Mouse (Mus musculus) gastrocnemius, postnatal 25 days (tissue): ENCODE results near the gene Ercc6l2. TPM values are rescaled to one million over a fixed set of nuclear protein-coding genes. Genes with fewer than 3 reads are reported as not detected.
"Not testable (repeated sequence)": the region's sequence is repeated elsewhere in the genome, so short reads cannot be mapped to it uniquely, and the experiment has no call there.

Source experiments
- DNase-seq: peaks from one replicate; pipeline ENCODE4 v3.0.0; 2022
- total RNA-seq, 2 experiments: library from RNA; stranded (reverse); gene quantifications; 1 replicate in 1 of 2; 2 replicates in 1 of 2; pipeline ENCODE4 v1.2.3; 2021

Ercc6l2 gene
- total RNA-seq, 2 experiments from 2014 or later: 12.1 to 14.5 TPM

DNA sequence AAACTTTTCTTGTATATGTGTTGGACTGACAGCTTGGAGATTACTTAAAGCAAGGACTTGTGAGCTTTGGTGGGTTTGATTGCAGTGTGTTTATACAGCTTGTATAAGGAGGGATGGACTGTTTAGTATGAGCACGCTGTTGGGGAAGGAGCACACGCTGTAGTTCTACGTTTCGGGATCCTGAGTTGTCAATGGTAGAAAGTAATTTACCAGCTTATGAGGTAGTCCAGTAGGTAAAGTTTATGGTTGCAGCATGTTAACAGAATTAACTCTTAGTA, 64.8 kb downstream of the Ercc6l2 start:
- no peak for DNase-seq

DNA sequence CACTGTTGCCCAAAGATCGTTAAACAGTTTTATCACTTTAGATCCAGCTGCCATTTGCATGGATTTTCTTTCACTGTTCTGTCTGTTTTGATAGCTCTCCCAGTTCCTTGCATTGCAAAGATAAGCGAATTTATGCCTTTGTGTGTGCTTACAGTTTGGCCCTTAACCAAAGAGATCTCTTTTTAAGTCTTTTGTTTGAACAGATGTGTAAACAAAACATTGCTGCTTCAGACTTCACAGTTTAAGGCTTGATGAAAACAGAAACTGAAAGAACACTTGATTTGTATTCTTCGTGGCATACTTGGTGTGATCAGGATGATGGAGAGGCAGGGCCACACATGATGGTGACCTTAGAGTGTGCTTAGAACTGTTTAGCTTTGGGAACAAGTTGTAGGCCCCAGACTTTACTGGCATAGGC, 70.5 kb downstream of the Ercc6l2 start:
- no peak for DNase-seq

DNA sequence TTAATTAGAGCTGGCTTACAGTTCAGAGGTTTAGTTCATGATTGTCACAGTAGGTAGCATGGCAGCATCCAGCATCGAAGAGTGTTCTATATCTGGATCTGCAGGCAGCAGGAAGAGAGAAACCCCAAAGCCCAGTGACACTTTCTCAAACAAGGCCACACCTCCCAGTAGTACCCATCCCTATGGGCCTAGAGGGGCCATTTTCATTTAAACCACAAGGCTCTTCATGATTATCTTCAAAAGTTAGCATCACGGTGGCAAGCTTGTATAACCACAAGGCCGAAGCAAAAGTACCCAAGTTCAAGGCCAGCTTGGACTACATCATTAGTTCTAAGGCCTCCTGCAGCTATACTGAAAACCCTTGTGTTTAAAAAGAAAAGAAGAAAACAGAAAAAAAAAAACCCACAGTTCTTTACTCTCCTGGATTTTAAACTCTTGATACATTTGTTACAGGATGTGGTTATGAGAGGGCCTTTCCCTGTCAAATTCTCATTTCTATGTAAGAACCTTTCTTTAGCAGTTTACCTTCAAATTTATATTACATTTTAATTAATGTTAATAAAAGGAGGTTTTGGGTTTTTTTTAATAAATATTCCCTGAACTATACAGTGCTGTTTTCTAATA, 71.5 kb downstream of the Ercc6l2 start:
- no peak for DNase-seq

DNA sequence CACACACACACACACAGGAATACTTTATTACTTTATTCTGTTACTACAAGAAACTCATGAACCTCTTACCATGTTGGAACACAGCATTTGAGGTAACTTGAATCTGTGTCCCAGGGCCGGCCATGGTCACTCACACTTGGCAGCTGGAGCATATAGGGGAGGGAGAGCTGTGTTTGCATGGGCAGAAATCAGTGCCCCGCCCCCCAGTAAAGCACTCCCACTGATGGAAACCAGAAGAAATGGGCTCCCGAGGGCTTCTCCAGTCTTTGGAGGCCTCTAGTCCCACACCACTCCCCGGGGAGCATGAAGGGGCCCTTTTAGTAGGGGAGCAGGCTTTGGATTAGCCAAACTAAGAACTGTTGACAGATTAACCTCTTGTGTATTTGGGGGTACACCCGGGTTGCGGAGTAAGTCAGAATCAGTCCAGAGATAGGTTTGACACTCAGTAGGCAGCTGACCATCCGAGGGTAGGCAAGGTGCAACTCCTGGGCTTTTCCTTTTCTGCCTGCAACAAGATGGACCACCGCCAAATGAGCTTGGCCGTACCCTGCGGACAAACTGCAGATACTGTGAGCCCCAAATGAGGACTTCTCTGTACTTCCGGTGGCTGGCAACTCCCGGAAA, 85.8 kb downstream of the Ercc6l2 start:
- no peak for DNase-seq

DNA sequence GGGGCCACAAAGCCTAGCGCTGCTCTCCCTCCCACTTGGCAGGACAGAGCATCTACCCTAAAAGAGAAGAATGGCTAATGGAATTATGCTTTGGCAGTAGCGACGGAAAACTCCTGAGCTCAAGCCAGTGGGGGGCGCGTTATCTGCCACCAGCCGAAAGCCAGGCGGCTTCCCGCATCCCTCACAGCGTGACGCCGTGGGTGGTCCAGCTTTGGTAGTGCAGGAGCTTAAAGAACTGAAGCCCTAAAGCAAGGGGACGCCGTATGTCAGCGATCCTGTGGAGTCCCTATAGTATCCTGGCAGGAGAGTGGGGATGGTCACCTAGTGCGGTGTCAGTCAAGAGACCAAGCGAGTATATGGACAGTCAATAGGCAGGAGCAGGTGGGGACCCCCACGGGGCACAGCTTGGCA, 86.3 kb downstream of the Ercc6l2 start:
- peak; percentile 35 for DNase-seq

DNA sequence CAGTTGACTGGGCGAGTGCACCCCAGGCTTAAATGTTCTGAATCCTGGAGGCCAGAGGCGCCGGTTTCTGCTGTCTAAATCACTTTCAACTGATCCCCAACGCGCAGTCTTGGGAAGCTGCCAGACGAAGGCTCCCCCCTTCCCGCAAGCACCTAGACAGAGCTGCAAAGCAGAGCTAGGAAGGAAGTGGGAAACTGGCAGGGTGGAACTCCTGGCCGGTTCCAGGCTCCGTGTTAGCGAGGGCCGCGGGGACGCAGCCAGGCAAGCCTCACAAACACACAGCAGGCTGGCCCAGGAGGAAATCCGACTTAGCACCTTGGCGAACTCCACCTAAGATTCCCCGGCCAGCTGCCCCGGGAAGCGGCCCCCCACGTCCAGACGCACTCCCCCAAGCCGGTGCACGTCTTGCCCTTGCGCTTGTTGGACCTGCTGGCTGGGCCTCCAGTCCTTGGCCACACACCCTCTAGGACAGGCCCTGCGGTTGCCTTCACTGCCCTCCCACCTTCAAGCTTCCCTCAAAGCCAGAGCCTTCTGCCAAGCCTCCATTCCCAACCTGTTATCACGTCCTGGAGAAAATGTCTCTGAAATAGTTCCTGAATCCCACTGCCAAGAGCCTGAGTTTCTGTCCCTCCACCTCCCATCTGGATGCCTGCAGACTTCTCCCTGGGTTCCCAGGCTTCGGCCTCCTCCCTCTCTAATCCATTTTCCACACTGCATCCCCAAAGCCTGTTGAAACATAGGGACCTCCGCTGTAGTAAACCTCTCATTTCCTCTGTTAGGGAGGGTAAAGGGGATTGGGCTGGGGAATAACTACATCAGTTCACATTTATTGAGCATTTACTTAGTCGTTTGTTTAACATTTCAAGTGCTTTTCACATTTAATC, 86.9 kb downstream of the Ercc6l2 start:
- DNase-seq: peak; percentile 61

DNA sequence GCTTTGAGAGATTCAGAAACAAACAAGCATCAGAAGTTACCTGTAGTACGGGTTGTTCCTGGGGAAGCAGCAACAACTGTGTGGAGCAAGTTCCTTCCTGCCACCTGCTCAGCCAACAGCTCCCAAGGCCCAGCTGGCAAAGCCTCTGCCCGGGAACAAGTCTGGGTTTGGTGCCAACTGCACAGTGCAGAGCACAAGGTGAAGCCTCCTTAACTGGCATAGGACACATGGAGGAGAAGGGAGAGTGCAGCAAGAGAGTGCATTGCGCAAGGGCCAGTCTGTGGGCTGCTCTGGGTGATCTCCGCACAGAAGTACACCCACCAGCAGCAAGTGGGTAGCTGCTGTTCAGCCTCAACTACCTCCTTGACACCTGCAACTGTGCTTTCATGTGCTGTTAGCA, 91.5 kb downstream of the Ercc6l2 start:
- peak; percentile 64 for DNase-seq

DNA sequence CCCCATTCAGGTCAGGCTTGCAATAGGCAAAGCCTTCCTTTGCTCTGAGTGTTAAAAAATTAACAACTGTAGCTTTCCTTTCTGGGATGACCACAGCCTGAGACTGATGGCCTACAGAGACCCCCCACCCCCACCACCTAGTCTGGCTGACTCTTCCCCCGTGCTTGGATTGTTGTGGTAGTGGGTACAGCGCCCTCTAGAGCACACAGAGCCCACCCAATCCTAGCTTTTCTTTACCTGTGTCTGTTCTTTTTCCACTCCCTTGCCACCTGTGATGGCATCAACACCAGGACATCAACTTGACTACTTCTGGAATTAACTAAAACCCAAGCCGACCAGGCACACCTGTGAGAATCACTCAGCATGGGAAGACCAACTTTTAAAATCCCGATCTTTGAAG, 92.4 kb downstream of the Ercc6l2 start:
- DNase-seq: no peak

DNA sequence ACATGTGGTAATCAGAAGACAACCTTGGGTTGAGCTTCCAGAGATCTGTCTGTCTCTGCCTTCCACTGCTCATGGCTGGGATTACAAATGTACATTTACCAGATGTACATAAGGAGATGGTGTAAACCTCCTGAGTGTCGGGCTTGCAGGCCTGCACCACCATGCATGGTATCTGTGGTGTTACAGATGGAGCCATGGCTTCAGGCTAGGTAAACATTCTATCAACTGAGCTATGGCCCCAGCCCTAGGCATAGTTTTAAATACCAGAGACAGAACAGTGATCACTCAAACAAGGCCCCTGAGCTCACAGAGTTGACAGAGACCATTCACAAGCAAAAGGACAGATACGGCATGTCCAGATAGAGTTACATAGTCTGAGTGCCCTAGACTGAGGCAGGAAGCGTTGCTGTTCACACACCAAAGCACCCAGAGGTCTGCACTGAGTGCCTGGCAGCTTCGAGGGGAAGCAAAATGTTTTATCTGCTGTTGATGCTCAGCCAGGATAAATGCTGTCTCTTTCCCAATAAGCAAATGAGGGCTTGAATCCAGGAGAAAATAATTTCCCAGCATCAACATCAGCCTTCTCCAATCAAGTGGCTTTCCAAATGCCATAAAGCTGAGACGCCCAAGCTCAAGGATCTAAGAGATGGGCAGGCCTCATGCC, 95.2 kb downstream of the Ercc6l2 start:
- no peak for DNase-seq

DNA sequence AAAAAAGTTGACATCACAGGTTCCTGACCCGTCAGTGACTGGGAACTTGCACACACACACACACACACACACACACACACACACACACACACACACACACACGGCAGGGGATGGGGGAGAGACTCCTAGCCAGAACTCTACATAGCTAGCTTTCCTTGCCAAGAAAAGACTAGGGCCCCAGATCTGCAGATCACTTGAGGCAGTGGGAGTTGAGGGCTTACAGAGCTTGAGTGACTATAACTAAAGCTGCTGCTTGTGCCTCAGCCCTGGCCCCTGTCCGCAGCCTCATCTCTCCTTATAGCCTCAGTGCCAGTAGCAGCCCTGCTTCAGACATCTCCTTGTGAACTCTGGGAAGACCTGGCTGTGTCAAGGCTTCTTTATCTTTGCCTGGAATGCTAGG, 96.6 kb downstream of the Ercc6l2 start:
- no peak for DNase-seq

DNA sequence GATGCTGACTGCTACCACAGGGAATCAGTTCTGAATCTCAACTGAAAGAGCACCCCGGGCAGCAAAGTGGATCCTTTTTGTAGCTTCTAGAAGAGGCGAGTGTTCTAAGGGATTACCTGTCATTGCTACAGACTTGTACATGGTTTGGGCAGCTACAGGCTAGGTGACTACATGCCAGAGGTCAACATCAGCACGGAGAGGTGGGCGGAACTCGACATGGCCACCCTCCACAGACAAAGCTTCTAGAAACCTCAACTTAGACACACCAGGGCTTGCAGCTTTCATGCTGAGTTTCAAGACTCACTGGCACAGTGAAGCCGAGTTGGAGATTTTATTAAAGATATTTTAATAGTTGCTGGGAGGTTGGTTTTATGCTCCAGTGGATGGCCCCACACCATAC, 98.1 kb downstream of the Ercc6l2 start:
- DNase-seq: no peak

DNA sequence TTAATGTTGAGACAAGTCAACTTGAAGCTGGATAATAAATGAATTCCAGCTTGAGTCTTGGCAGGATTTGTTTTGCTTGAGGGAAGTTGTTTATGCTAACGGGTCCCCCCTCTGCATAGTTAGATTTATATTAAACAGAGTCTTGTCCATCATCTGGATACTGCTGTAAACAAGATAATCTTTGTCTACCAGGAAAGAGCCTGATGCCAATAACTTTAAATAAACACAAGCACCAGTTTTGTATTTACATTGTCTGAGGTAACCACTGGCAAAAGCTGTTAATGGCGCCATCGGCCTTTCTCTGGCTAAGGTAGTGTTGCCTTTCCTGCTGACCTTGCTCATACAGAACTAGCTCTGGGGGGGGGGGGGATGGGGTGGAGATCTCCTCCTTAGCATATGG, 100.1 kb downstream of the Ercc6l2 start:
- DNase-seq: no peak

DNA sequence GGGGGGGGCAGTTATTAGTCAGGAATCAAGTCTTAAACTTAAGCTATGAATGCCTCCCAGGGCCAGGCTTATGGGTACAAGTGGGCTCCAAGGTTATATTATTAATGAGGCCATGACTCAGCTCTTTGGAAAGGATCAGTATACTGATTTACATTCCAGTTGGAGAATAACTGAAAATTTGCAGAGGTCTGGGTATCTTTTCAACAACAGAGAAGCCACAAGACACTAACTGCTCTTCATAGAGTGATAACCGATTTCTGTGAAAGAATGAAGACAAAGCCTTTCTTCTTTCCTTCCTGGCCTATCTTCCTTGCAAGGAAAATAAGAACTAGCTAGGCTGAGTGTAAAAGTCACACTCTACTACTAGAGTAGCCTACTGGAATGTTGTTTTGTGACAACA, 100.6 kb downstream of the Ercc6l2 start:
- no peak for DNase-seq

DNA sequence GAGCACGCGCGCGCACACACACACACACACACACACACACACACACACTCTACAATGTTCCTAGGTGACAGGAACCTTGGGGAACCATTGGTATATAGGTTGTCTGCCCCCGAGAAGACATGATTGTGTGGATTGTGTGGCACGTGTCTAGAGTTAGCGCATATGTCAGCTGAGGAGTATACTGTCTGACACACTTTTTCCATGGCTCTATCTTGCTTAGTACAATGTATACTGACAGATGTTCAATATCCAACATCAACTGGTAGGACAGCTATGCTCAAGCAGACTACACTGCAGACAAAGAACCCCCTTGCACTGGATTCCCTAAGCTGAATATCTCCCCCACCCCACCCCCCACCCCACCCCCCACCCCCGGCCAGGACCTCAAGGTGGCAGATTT, 101.5 kb downstream of the Ercc6l2 start:
- DNase-seq: no peak

DNA sequence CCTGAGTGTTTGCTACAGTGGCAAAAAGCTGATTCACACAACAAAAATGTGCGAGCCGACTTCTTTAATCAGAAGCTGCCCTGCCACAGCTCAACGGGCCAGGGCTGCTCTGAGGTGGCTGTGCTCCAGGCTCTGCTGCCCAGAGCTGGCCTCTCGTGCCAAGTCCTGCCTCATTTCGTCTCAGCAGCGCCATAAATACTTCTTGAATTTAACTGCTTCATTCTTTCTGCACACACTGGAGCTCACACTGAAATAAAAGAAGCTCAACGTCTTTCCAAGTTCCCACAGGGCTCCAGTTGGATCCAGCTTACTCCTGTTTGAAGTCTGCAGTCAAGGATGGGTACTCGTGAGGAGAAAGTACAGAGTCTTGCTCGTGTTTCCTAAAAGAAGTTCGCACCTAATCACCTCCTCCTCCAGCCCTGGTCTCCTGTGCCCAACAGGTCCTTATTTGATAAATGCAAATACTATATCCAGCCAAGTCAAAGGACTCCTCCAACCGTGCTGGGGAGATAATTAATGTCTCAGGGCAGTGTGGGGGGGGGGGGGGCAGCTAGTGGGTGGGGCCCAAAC, 102.2 kb downstream of the Ercc6l2 start:
- peak; percentile 77 for DNase-seq

DNA sequence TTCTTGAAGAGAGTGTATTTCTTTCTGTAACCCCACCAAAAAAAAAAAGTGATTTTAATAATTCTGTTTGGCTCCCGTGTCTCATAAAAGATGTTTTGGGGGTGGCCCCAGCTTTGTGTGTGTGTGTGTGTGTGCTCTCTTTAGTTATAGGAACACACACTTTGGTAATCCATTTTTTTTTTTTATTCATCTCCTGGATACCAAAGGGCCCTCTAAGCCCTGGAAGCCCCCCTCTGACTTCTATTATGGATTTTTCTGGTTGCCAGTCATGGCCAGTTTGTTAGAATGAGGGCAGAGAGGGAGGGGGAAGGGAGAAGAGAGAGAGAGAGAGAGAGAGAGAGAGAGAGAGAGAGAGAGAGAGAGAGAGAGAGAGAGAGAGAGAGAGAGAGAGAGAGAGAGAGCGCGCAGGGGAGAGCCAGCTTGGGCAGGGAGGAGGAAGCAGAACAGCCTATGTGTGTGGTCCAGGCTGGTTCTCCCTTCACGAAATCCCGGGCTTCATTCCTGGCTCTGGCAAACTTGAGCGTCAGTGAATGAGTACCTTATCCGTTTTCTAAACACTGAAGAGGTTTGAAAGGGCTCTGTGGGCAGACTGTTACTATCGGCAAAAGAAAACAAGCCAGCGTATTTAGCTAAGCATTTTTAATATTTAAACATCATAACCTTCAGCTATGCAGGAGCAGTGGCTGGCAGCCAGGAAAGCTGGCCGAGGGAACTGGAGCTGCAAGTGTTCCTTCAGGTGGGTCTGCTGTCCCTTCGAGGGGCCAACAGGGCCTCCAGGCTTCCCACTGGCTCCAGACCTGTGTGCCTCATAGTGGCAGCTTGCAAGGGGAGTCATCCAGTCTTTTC, 103.0 kb downstream of the Ercc6l2 start:
- no peak for DNase-seq

DNA sequence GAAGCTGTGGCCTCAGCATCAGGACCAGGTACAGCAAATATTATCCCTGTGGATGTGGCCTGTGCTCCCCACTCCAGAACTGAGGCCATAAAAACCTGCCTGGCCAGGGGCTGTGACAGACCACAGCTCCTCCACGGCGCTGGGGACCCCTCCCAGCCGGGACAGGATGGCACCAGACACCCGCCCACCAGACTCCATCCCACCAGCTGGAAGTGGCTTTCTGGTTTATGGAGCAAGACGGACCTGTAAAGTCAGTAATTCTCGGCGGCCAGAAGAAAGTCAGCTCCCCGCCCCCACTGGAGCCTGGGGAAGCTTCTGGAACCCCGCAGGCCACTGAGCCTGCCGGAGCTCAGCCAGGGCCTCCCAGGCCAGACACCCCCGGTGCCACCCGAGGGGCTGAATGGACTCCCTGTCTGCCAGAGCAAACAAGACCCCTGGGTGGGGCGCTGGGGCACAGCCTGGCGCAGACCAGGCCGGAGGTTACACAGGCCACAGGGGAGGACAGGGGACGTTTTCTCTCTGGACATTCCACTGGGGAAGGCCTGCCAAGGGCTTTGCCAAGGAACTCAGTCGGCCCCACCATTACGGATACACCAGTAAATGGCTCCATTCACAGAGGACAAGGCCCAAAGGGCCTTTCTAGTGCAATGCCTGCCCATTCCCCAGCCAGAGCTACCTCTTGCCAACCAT, 103.8 kb downstream of the Ercc6l2 start:
- peak; percentile 31 for DNase-seq

DNA sequence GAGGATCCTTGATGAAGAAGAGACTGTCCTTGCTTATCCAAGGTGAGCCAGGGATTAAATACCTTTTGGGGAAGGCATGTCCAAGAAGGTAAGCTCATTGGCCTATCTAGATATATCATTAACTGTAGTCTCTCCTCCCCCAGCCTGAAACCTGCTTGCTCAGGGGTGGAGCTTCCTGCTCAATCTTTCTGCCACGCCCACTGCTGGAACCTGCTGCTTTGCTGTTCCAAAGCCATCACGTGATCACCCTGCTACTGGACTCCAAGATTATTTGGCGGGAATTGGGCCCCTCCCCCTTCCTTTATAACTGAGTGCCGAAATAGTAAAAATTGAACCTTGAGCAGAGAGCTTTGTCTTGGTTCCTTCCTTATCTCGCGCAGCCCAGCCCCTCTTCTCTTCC, 109.0 kb downstream of the Ercc6l2 start:
- not testable (repeated sequence) for DNase-seq

DNA sequence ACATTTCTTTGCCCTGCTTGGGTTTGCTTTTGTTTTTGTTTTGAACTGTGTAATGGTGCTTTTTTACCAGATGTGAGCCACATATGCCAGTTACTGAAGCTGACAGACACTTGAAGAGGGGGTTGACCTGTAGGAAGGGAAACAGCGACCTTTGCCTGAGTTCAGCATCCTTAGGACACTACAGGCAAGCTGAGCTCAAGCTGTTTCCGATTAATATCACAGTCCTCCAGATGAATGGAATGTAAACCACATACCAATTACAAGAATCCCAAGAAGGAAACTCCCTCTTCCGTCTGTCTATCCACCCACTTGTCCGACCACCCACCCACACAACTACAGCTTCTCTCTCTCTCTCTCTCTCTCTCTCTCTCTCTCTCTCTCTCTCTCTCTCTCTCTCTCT, 112.3 kb downstream of the Ercc6l2 start:
- no peak for DNase-seq

DNA sequence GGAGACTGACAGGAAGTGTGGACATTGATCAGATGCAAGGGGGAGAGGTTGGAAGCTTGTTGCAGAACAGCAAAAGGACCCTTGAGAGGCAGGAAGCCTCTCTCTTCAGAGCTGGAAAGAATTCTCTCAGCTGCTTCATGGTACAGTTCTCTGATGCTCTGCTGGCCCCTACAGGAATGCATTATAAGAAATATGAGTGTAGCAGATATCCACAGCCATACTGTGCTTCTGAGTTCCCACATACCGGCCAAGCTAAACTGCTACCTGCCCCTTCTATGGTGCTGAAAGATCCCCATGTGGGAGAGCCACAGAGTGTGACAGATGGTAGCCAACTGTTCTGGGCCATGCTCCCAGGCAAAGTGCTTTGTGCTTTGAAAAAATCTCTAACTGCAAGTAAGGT, 114.3 kb downstream of the Ercc6l2 start:
- DNase-seq: no peak

DNA sequence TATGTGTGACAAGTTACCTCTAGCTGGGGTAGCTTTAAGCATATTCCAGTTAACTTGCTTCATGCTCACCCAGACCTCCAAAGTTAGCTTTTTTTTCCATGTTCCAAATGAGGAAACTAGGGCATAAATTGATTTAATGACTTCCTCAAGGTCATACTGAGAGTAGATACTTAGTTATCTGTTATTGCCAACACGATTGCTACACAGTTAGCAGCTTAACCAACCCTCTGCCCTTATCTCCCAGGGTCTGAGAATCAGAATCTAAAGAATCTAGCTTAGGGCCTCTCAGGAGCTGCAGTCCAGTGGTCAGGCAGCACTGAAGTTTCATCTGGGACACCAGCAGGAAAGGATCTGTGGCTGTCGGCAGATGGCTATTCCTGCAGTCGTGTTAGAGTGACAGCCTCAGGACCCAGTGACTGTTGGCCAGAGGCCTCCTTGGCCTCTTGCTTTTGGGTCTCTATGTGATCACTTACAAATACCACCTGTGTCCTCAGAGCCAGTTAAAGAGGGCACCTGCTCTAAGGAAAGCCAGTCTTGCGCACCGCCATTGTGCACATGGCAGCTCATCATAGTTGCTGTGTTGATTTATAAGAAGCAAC, 115.0 kb downstream of the Ercc6l2 start:
- no peak for DNase-seq
